Mouse (Mus musculus) intestine, embryonic 16.5 days (tissue): ENCODE results near the gene Rasgrp1. TPM values are rescaled to one million over a fixed set of nuclear protein-coding genes. Genes with fewer than 3 reads are reported as not detected.
A peak's percentile ranks its signal among the peaks of the same experiment; 100 is the strongest.

ENCODE experiments used
- ATAC-seq: fragments of 200-750 bp; cut with Nextera tagmentation; 2 replicates; pipeline ENCODE4 v1.8.0; 2017; ENCODE audit warnings: moderate TSS enrichment, moderate library complexity
- H3K27ac ChIP-seq: fragments of 300-500 bp; sonication (generic); 2 replicates; pipeline ENCODE4 v1.5.1; 2014; ENCODE audit warnings: mild to moderate bottlenecking, low read length
- H3K27me3 ChIP-seq: fragments of 300-500 bp; sonication (generic); replicated peaks from 2 replicates; pipeline ENCODE4 v1.6.1; 2014; ENCODE audit warnings: low read length, control low read depth, mixed read lengths; ENCODE audit not compliant: control insufficient read depth, insufficient read depth
- H3K36me3 ChIP-seq: fragments of 300-500 bp; sonication (generic); 2 replicates; pipeline ENCODE4 v1.6.1; 2014; ENCODE audit warnings: low read length, control low read depth; ENCODE audit not compliant: control insufficient read depth, insufficient read depth
- H3K4me1 ChIP-seq: fragments of 300-500 bp; sonication (generic); 2 replicates; pipeline ENCODE4 v1.6.1; 2014; ENCODE audit warnings: low read length, control low read depth, mixed read lengths; ENCODE audit not compliant: control insufficient read depth, insufficient read depth
- H3K4me2 ChIP-seq: fragments of 300-500 bp; sonication (generic); 2 replicates; pipeline ENCODE4 v1.6.1; 2014; ENCODE audit warnings: low read depth, low read length, control low read depth
- H3K4me3 ChIP-seq: fragments of 300-500 bp; sonication (generic); 2 replicates; pipeline ENCODE4 v1.5.1; 2014; ENCODE audit warnings: mild to moderate bottlenecking, low read length
- H3K9ac ChIP-seq: fragments of 300-500 bp; sonication (generic); 2 replicates; pipeline ENCODE4 v1.6.1; 2014; ENCODE audit warnings: low read depth, low read length
- H3K9me3 ChIP-seq: fragments of 300-500 bp; sonication (generic); 2 replicates; pipeline ENCODE4 v1.6.1; 2016; ENCODE audit warnings: low read length, control low read depth; ENCODE audit not compliant: control insufficient read depth
- WGBS: fragments of 180-500 bp; shearing (Covaris S2); extraction: QIAGEN DNeasy Blood & Tissue Kit; methylation state at CpG from one replicate; pipeline ENCODE4 v1.1.7; 2014; 5-methylcytosine and 5-hydroxymethylcytosine counted together
- polyA plus RNA-seq: library from polyadenylated mRNA; unstranded; fragments of >200 nt; fragmentation: Nextera tagmentation; extraction: Ambion mirVana; gene quantifications from 2 replicates; pipeline ENCODE4 v1.2.1, GENCODE M21; 2015

Rasgrp1 gene
- polyA plus RNA-seq, 1 experiment from 2014 or later: 0.87 TPM

- H3K4me1 ChIP-seq: no peaks in the 10 kb centered on the region
- ATAC-seq: no peak
- no peak overlapping the region for H3K9ac ChIP-seq
- H3K4me2 ChIP-seq: no peak overlapping the region
- H3K27me3 ChIP-seq: no peaks in the 10 kb centered on the region
- 55% methylated on average over 2 of the region's 2 CpGs for WGBS
- H3K9me3 ChIP-seq: no peaks in the 10 kb centered on the region
- H3K36me3 ChIP-seq: no peaks in the 10 kb centered on the region
- no peak overlapping the region for H3K27ac ChIP-seq
- no peak overlapping the region for H3K4me3 ChIP-seq
These were observed 30.8 kb downstream of the Rasgrp1 start for GRCm38 (mm10) chr2:117312030-117312429.

- no peak for ATAC-seq
- Histone ChIP-seq H3K4me3 (no peak overlapping the region), H3K27me3 (no peaks in the 10 kb centered on the region), H3K4me2 (no peak overlapping the region), H3K9ac (no peak overlapping the region), H3K27ac (no peak overlapping the region), H3K4me1 (no peaks in the 10 kb centered on the region), H3K36me3 (no peaks in the 10 kb centered on the region), H3K9me3 (no peaks in the 10 kb centered on the region)
- 65% methylated on average over 1 of the region's 1 CpGs for WGBS
These were observed 31.5 kb downstream of the Rasgrp1 start for GRCm38 (mm10) chr2:117311349-117311748.

- Histone ChIP-seq H3K9ac (no peak overlapping the region), H3K27me3 (no peaks in the 10 kb centered on the region), H3K4me1 (no peaks in the 10 kb centered on the region), H3K4me2 (no peak overlapping the region), H3K27ac (no peak overlapping the region), H3K4me3 (no peak overlapping the region), H3K36me3 (no peaks in the 10 kb centered on the region), H3K9me3 (no peaks in the 10 kb centered on the region)
- WGBS: 88% methylated on average over 2 of the region's 2 CpGs
- no peak for ATAC-seq
These were observed 33.8 kb downstream of the Rasgrp1 start for GRCm38 (mm10) chr2:117309046-117309445.

- Histone ChIP-seq H3K4me1 (no peaks in the 10 kb centered on the region), H3K27ac (no peak overlapping the region), H3K36me3 (no peaks in the 10 kb centered on the region), H3K9ac (no peak overlapping the region), H3K4me2 (no peak overlapping the region), H3K4me3 (no peak overlapping the region), H3K27me3 (no peaks in the 10 kb centered on the region), H3K9me3 (no peaks in the 10 kb centered on the region)
- WGBS: 92% methylated on average over 3 of the region's 3 CpGs
- ATAC-seq: no peak
These were observed 34.8 kb downstream of the Rasgrp1 start for GRCm38 (mm10) chr2:117307959-117308358.

- WGBS: 84% methylated on average over 5 of the region's 5 CpGs
- ATAC-seq: no peak
These were observed 37.9 kb downstream of the Rasgrp1 start for GRCm38 (mm10) chr2:117304941-117305340.

GRCm38 (mm10) chr2:117303391-117304350 is 39.1 kb downstream of the Rasgrp1 start:
- no peak overlapping the region for H3K9ac ChIP-seq
- 90% methylated on average over 12 of the region's 12 CpGs for WGBS

More at GRCm38 (mm10) chr2:117304941-117305340, 37.9 kb downstream of the Rasgrp1 start:
- Histone ChIP-seq H3K9me3 (no peaks in the 10 kb centered on the region), H3K4me2 (no peak overlapping the region), H3K4me3 (no peak overlapping the region), H3K4me1 (no peaks in the 10 kb centered on the region), H3K27ac (no peak overlapping the region), H3K9ac (no peak overlapping the region), H3K36me3 (no peaks in the 10 kb centered on the region), H3K27me3 (no peaks in the 10 kb centered on the region)

GRCm38 (mm10) chr2:117299596-117300448 is 43.0 kb downstream of the Rasgrp1 start:
- Histone ChIP-seq H3K36me3 (no peaks in the 10 kb centered on the region), H3K27me3 (no peaks in the 10 kb centered on the region), H3K9ac (no peak overlapping the region), H3K4me1 (no peaks in the 10 kb centered on the region), H3K4me2 (no peak overlapping the region), H3K9me3 (no peaks in the 10 kb centered on the region), H3K27ac (no peak overlapping the region), H3K4me3 (no peak overlapping the region)
- ATAC-seq: no peak
- 83% methylated on average over 16 of the region's 16 CpGs for WGBS

More at GRCm38 (mm10) chr2:117303391-117304350, 39.1 kb downstream of the Rasgrp1 start:
- no peaks in the 10 kb centered on the region for H3K27me3 ChIP-seq
- no peaks in the 10 kb centered on the region for H3K4me1 ChIP-seq
- no peak overlapping the region for H3K27ac ChIP-seq
- H3K4me3 ChIP-seq: no peak overlapping the region
- no peaks in the 10 kb centered on the region for H3K9me3 ChIP-seq
- H3K4me2 ChIP-seq: no peak overlapping the region
- no peaks in the 10 kb centered on the region for H3K36me3 ChIP-seq
- ATAC-seq: no peak

GRCm38 (mm10) chr2:117288291-117288690 is 54.5 kb downstream of the Rasgrp1 start:
- no peak overlapping the region for H3K4me2 ChIP-seq
- WGBS: 90% methylated on average over 7 of the region's 7 CpGs
- no peaks in the 10 kb centered on the region for H3K36me3 ChIP-seq
- no peaks in the 10 kb centered on the region for H3K27me3 ChIP-seq
- no peak overlapping the region for H3K4me3 ChIP-seq
- ATAC-seq: no peak
- no peak overlapping the region for H3K27ac ChIP-seq
- H3K9me3 ChIP-seq: no peaks in the 10 kb centered on the region
- no peak overlapping the region for H3K9ac ChIP-seq
- H3K4me1 ChIP-seq: no peaks in the 10 kb centered on the region

GRCm38 (mm10) chr2:117263786-117264408 is 78.9 kb downstream of the Rasgrp1 start:
- H3K4me3 ChIP-seq: no peak overlapping the region
- no peaks in the 10 kb centered on the region for H3K27me3 ChIP-seq
- 0 out of 2 replicates have a peak, but pooled peaks have one; percentile 64 for ATAC-seq
- no peak overlapping the region for H3K27ac ChIP-seq
- 72% methylated on average over 11 of the region's 11 CpGs for WGBS
- H3K9ac ChIP-seq: no peak overlapping the region
- H3K4me1 ChIP-seq: no peaks in the 10 kb centered on the region
- no peak overlapping the region for H3K4me2 ChIP-seq
- H3K9me3 ChIP-seq: no peaks in the 10 kb centered on the region
- H3K36me3 ChIP-seq: peaks cover 10% of the 10 kb centered on the region
